Mouse (Mus musculus): ENCODE measurements at regions not wholly inside any gene's neighbourhood (a gene's known extent, or its start where the extent isn't known, plus 50 kb on each side); places are given as distances from the start of the nearest gene placed in this dataset.

DNA sequence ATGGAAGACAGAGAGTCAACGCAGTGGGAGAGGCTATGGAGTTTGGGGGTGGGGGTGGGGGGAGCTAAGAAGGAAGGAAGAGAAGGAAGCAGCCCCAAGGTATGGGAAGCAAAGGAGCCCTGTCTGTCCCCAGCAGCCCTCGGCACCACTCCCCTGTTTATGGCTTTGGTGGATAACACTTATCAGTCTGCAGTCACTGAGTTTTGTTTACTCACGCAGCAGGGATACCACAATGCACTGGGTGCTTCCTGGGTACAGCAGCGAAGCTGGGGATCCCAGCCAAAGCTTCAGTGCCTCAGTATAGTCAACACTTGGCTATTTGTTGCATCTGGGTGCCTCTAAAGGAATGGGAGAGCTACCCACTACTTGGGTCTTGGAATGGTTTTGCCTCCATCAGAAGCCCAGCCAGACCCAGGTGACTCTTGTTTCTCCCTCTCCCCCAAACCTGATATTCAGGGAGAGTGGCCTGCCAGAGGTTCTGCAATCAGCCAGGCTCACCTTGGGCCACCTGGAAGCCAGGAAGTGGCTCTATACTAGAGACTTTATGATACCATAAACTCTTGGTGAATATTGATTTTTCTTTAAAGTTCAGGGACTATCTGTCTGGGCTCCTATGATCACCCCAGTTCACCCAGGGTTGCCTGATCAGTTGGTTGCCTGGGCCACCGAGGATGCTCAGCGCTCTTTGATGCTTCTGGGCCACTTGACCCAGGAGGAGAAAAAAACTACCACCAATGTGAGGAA, 74.5 kb upstream of the Dio3 start:
- no peaks in the 10 kb centered on the region for H3K9me3 ChIP-seq
- H3K27ac ChIP-seq: no peak overlapping the region
- no peaks in the 10 kb centered on the region for H3K36me3 ChIP-seq (replicated peaks)
- H3K4me3 ChIP-seq (replicated peaks): no peak overlapping the region
- ATAC-seq (ENCODE audit: low FRiP score): no peak
- H3K4me2 ChIP-seq: no peak overlapping the region
- H3K9ac ChIP-seq: no peak overlapping the region
- 89% methylated on average over 6 of the region's 6 CpGs for WGBS
- peaks cover 11% of the 10 kb centered on the region for H3K4me1 ChIP-seq
- H3K27me3 ChIP-seq: 0 out of 2 replicates have a peak, but pooled peaks cover 6% of the 10 kb centered on the region

DNA sequence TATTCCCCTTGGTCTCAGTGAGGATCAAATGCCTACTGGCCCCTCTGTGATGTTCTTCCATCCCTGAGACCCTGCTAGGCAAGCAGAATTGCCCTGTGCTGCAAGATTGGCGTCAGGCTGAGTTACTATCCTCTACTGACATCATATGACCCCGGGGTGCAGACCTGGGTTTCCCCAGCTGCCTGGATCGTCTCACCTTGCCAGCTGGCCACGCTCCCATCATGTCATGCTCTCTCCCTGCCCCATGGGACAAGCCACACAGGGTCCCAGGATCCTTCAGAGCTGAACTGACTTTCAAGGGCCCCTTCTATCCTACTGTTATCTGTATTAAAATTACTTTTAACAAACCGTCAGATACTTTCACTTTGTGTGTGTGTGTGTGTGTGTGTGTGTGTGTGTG, 72.6 kb upstream of the Dio3 start:
- peaks cover 11% of the 10 kb centered on the region for H3K4me1 ChIP-seq
- H3K27ac ChIP-seq: no peak overlapping the region
- no peaks in the 10 kb centered on the region for H3K36me3 ChIP-seq (replicated peaks)
- 62% methylated on average over 5 of the region's 5 CpGs for WGBS
- no peak overlapping the region for H3K4me2 ChIP-seq
- no peak for ATAC-seq (ENCODE audit: low FRiP score)
- H3K9me3 ChIP-seq: no peaks in the 10 kb centered on the region
- no peak overlapping the region for H3K4me3 ChIP-seq (replicated peaks)
- peaks cover 6% of the 10 kb centered on the region; the same call in 1 of the 2 replicates for H3K27me3 ChIP-seq
- no peak overlapping the region for H3K9ac ChIP-seq

DNA sequence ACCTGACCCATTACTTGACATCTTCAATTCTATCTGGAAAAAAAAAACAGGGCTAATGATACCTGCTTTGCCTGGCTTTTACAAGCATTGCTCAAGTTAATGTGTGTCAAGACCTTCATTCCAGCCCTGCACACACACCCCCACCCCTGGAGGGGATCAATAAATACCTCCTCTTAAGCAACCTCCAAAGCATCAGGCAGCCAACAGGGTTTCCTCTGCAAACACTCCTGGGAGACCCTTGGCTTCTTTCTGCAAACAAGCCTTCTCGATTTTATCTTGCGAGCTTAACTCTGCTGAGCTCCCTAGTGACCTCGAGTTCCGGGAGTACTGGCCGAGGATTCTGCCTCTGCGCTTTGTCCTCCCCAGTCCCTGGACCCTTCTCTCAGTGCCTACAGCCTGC, 72.1 kb upstream of the Dio3 start:
- no peaks in the 10 kb centered on the region for H3K36me3 ChIP-seq (replicated peaks)
- H3K4me1 ChIP-seq: peaks cover 11% of the 10 kb centered on the region
- WGBS: 22% methylated on average over 6 of the region's 6 CpGs
- peaks cover 6% of the 10 kb centered on the region; the same call in 1 of the 2 replicates for H3K27me3 ChIP-seq
- H3K9me3 ChIP-seq: no peaks in the 10 kb centered on the region
- no peak overlapping the region for H3K27ac ChIP-seq
- no peak overlapping the region for H3K4me2 ChIP-seq
- no peak overlapping the region for H3K9ac ChIP-seq
- ATAC-seq (ENCODE audit: low FRiP score): no peak
- H3K4me3 ChIP-seq (replicated peaks): no peak overlapping the region

- H3K27ac ChIP-seq: no peak overlapping the region
- no peak overlapping the region for H3K4me2 ChIP-seq
- H3K4me3 ChIP-seq (replicated peaks): no peak overlapping the region
- no peaks in the 10 kb centered on the region for H3K36me3 ChIP-seq (replicated peaks)
- 35% methylated on average over 9 of the region's 9 CpGs for WGBS
- H3K9me3 ChIP-seq: no peaks in the 10 kb centered on the region
- no peak overlapping the region for H3K9ac ChIP-seq
- peaks cover 11% of the 10 kb centered on the region for H3K4me1 ChIP-seq
- no peak for ATAC-seq (ENCODE audit: low FRiP score)
- peaks cover 6% of the 10 kb centered on the region; the same call in 1 of the 2 replicates for H3K27me3 ChIP-seq
Observed at GRCm38 (mm10) chr12:110207246-110207852, 71.5 kb upstream of the Dio3 start.

DNA sequence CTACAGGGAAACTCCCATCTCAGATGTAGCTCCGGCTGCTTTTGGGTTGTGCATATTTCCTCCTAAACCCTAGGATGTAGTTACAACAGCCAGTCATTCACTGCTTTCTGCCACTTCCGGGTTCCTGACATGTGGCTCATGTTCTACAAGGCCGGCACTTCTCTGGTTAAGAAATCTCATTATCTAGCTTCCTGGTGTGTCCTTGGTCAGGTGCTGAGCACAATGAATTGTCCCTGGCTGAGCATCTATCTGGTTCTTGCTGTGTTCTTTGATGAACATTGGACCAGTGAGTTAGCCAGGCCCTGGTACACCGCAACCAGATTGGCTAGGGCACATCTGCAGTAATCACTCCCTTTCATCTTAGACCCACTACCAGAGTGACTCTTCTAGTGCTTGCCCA, 66.2 kb upstream of the Dio3 start:
- Histone ChIP-seq H3K36me3 (replicated peaks) (no peaks in the 10 kb centered on the region), H3K27me3 (peaks cover 5% of the 10 kb centered on the region; the same call in 1 of the 2 replicates), H3K4me3 (replicated peaks) (no peak overlapping the region), H3K9me3 (no peaks in the 10 kb centered on the region), H3K27ac (no peak overlapping the region), H3K9ac (no peak overlapping the region), H3K4me1 (peaks cover 16% of the 10 kb centered on the region), H3K4me2 (no peak overlapping the region)
- 75% methylated on average over 4 of the region's 4 CpGs for WGBS
- ATAC-seq (ENCODE audit: low FRiP score): no peak

- Histone ChIP-seq H3K4me2 (no peak overlapping the region), H3K27ac (no peak overlapping the region), H3K27me3 (no peaks in the 10 kb centered on the region; the same call in 1 of the 2 replicates), H3K4me3 (replicated peaks) (no peak overlapping the region), H3K9me3 (no peaks in the 10 kb centered on the region), H3K4me1 (peaks cover 16% of the 10 kb centered on the region), H3K36me3 (replicated peaks) (no peaks in the 10 kb centered on the region), H3K9ac (no peak overlapping the region)
- ATAC-seq (ENCODE audit: low FRiP score): no peak
- WGBS: 55% methylated on average over 8 of the region's 8 CpGs
Observed at GRCm38 (mm10) chr12:110214833-110215232, 64.0 kb upstream of the Dio3 start.

GRCm38 (mm10) chr12:110215311-110215710, 63.6 kb upstream of the Dio3 start:
- no peaks in the 10 kb centered on the region for H3K36me3 ChIP-seq (replicated peaks)
- WGBS: 83% methylated on average over 6 of the region's 6 CpGs
- peaks cover 3% of the 10 kb centered on the region; the same call in 1 of the 2 replicates for H3K27me3 ChIP-seq
- H3K4me2 ChIP-seq: no peak overlapping the region
- H3K9me3 ChIP-seq: no peaks in the 10 kb centered on the region
- H3K4me1 ChIP-seq: peaks cover 16% of the 10 kb centered on the region
- ATAC-seq (ENCODE audit: low FRiP score): no peak
- no peak overlapping the region for H3K9ac ChIP-seq
- no peak overlapping the region for H3K27ac ChIP-seq
- no peak overlapping the region for H3K4me3 ChIP-seq (replicated peaks)

DNA sequence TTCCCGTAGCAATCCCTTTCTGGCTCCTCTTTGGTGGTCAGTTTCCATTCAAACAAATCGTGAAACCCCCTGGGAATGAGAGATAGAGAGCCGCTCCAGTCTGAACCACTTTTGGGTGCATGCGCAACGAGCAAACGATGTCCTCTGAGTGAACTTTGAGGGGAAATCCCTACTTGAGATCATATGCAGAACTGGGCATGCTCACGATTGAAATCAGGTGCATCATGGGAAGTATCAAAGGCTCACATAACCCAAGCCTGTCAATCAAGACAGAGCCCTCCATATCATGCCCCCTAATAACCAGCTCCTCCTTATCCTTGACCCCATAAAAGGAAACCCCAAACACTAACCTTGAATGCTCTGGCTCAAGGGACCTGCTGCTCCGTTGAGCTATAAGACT, 59.1 kb upstream of the Dio3 start:
- 86% methylated on average over 8 of the region's 8 CpGs for WGBS
- ATAC-seq (ENCODE audit: low FRiP score): no peak
- H3K27ac ChIP-seq: no peak overlapping the region
- H3K4me3 ChIP-seq (replicated peaks): no peak overlapping the region
- no peaks in the 10 kb centered on the region for H3K36me3 ChIP-seq (replicated peaks)
- H3K9ac ChIP-seq: no peak overlapping the region
- H3K4me2 ChIP-seq: no peak overlapping the region
- H3K27me3 ChIP-seq: 0 out of 2 replicates have a peak, but pooled peaks cover 7% of the 10 kb centered on the region
- no peaks in the 10 kb centered on the region for H3K9me3 ChIP-seq
- H3K4me1 ChIP-seq: peaks cover 14% of the 10 kb centered on the region

- H3K9ac ChIP-seq: no peak overlapping the region
- no peaks in the 10 kb centered on the region for H3K36me3 ChIP-seq (replicated peaks)
- no peaks in the 10 kb centered on the region for H3K9me3 ChIP-seq
- H3K4me2 ChIP-seq: no peak overlapping the region
- no peak overlapping the region for H3K4me3 ChIP-seq (replicated peaks)
- H3K27me3 ChIP-seq: 0 out of 2 replicates have a peak, but pooled peaks cover 7% of the 10 kb centered on the region
- ATAC-seq (ENCODE audit: low FRiP score): no peak
- peaks cover 6% of the 10 kb centered on the region; the same call in 1 of the 2 replicates for H3K4me1 ChIP-seq
- 77% methylated on average over 8 of the region's 8 CpGs for WGBS
- H3K27ac ChIP-seq: no peak overlapping the region
Observed at GRCm38 (mm10) chr12:110220516-110220915, 58.4 kb upstream of the Dio3 start.

- Histone ChIP-seq H3K4me1 (peaks cover 6% of the 10 kb centered on the region; the same call in 1 of the 2 replicates), H3K4me2 (no peak overlapping the region), H3K4me3 (replicated peaks) (no peak overlapping the region), H3K9ac (no peak overlapping the region), H3K27me3 (0 out of 2 replicates have a peak, but pooled peaks cover 7% of the 10 kb centered on the region), H3K27ac (no peak overlapping the region), H3K9me3 (no peaks in the 10 kb centered on the region), H3K36me3 (replicated peaks) (no peaks in the 10 kb centered on the region)
- 50% methylated on average over 4 of the region's 4 CpGs for WGBS
- ATAC-seq (ENCODE audit: low FRiP score): no peak
Observed at GRCm38 (mm10) chr12:110221184-110221583, 57.7 kb upstream of the Dio3 start.

DNA sequence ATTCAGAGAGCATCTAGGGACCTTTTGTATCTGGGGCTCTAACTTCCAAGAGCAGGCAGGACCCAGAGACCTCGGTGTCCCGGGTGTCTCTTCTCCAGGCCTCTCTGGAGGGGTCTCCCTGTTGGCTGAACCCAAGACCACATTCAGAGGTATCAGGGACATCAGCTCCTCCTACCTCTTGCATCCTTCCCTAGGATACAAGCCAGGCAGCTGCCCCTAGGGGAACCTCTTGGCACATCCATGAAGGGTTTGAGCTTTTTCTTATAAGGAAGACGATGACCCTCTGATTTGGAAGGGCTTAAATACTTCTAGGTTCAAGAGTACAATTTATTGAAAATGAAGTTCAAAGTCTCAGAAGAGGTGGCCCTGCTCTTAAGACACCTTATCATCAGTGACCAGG, 57.2 kb upstream of the Dio3 start:
- 47% methylated on average over 3 of the region's 3 CpGs for WGBS
- Histone ChIP-seq H3K4me3 (replicated peaks) (no peak overlapping the region), H3K36me3 (replicated peaks) (no peaks in the 10 kb centered on the region), H3K4me1 (peaks cover 6% of the 10 kb centered on the region; the same call in 1 of the 2 replicates), H3K27me3 (0 out of 2 replicates have a peak, but pooled peaks cover 7% of the 10 kb centered on the region), H3K4me2 (no peak overlapping the region), H3K9me3 (no peaks in the 10 kb centered on the region), H3K9ac (no peak overlapping the region), H3K27ac (no peak overlapping the region)
- ATAC-seq (ENCODE audit: low FRiP score): no peak

GRCm38 (mm10) chr12:110224250-110224649, 54.6 kb upstream of the Dio3 start:
- no peak for ATAC-seq (ENCODE audit: low FRiP score)
- Histone ChIP-seq H3K36me3 (replicated peaks) (no peaks in the 10 kb centered on the region), H3K4me1 (peaks cover 6% of the 10 kb centered on the region; the same call in 1 of the 2 replicates), H3K4me3 (replicated peaks) (no peak overlapping the region), H3K9ac (no peak overlapping the region), H3K27ac (no peak overlapping the region), H3K9me3 (no peaks in the 10 kb centered on the region), H3K27me3 (0 out of 2 replicates have a peak, but pooled peaks cover 7% of the 10 kb centered on the region), H3K4me2 (no peak overlapping the region)
- 88% methylated on average over 7 of the region's 7 CpGs for WGBS

Data from forebrain, embryonic 12.5 days (tissue).